Mouse (Mus musculus) kidney, adult 18-20 months (tissue): Measurements from ENCODE around the gene Samhd1.

Source experiments
- DNase-seq: peaks from one replicate; pipeline ENCODE4 v3.0.0; 2021

The Samhd1 gene

GRCm38 (mm10) chr2:157048395-157049181, 86.5 kb downstream of the Samhd1 start:
- DNase-seq = no peak
